Mouse (Mus musculus) ovary, adult 18-20 months (tissue): ENCODE results near the gene Cldn2.
A peak's percentile ranks its signal among the peaks of the same experiment; 100 is the strongest.
"Not testable (repeated sequence)": the region's sequence is repeated elsewhere in the genome, so short reads cannot be mapped to it uniquely, and the experiment has no call there.

Experiments
- DNase-seq: peaks from one replicate; pipeline ENCODE4 v3.0.0; 2022; ENCODE audit warnings: low spot score, mixed read lengths

Cldn2 gene

GRCm38 (mm10) chrX:139800406-139800878 is at the start of gene Cldn2:
Cldn2 (plus strand) TSS chrX:139800828.
- DNase-seq = no peak

- DNase-seq = no peak
These were observed 48.8 kb upstream of the Cldn2 start for GRCm38 (mm10) chrX:139751855-139752254.

GRCm38 (mm10) chrX:139758634-139759033 is 42.0 kb upstream of the Cldn2 start:
- DNase-seq = not testable (repeated sequence)

DNA sequence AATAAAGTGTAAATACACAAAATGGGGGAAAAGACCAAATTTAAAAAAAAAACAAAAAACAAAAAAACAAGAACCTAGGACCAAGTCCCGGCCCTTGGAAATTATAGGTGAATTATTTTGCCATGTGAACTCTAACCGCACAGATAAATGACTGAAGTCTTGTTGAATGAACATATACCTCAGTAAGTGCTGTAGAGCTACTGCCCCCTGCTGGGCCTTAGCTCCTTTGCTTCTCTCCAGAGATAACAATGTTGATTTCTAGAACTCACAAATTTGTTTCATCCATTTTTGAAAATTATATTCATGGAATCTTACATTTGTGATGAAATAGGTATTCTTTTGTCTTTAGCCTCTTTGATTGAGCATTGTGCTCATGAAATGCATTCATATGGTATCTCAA is 38.1 kb upstream of the Cldn2 start:
- DNase-seq = no peak

DNA sequence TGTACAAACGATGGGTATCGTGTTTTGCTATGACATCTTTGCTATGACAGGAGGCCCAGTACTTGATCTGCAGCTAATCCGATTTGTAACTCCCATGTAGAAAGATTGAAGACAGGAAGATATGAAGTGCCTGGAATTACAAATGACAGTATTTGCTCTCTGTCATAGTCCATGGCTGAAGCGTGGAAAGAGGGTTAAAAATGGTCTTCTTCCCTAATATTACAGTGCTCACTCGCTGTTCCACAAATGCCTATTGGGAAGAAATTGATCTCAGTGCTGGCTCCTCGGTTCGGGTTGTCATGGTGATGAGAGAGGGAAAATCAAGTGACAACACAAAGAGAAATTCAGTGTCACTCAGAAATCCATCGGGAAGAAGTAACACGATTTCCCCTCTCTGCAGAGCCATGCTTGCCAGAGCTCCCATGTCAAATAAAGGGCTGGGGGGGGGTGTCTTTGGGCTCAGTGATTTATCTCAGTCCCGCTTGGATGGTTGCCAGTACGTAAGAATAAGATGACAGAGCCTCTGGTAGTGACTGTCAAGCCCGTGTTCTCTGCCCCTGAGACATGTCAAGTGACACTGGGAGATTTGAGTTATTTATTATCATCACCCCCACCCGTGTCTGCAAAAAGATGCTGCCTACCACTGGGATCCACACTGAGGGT is 30.5 kb upstream of the Cldn2 start:
- DNase-seq = no peak

DNA sequence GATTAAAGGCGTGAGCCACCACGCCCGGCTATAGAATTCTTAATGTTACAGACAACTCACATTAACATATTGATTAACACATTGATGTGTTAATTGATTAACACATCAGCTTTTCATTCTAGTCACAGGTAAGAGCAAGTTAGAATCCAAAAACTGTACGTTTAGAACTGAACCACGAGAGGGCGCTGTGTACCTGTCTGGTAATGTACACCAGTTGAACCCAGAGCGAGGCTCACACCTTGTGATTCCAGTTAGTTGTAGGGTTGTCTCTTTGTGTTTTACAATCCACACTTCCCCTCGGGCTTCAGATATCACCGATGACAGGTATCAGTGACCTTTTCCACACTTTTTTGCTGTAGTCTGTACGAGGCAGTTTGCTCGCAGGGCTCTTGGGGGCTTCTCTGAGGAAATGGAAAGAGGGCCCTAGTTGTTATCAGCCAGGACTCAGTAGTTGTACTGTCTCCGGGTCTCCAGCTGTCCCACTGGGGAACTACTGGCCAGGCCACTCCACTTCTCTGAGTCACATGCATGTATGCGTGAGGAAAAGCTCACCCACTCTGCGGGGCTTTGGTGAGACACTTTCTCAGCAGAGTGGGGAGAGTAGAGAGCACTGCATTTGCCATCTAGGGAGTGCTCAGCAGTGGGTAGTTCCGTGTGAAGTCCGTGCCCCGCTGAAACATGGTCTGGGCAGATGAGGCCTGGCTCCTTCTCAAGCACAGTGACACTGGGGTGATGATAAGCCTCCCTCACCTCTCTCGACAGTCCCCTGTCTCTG is 26.1 kb upstream of the Cldn2 start:
- no peak for DNase-seq

GRCm38 (mm10) chrX:139775084-139775612 is 25.5 kb upstream of the Cldn2 start:
- peak; percentile 19 for DNase-seq

- no peak for DNase-seq
These were observed 23.3 kb upstream of the Cldn2 start for GRCm38 (mm10) chrX:139777357-139777756.

DNA sequence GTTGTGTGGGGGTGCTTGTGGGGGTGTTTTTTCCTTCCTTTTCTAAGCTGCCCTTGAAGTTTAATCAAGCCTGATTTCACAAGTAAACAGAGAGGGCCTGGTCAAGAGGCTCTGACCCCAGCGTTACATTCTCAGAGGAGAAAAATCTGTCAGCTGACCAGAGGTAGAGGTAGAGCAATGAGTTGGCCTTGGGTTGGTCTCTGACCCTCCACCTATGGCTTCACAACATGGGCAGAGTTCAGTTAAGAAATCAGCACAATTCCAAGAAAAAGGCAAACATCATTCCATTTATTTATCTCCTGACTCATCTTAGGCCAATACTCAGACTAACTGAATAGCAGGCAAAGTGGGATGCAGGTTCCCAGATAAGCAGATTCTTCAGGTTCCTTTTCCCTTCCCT is 21.7 kb upstream of the Cldn2 start:
- DNase-seq = no peak

DNA sequence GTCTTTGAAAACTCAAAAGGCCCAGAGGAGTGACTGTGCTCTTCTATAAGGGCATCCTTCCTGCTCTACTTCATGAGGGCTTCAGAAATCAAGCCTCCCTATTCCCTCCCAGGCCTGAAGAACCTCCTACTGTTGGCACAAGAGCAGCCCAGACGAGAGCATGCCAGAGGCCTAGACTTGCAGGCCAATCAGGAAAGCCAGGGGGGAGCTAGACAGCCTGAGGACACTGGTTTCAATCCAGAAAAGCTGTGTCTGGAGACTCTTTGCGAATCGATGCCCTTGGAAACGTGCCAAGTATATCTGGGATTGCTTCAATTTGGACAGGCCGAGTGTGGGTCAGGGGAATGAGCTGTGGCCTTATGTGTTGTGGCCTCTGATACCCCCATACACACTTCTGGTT is 21.2 kb upstream of the Cldn2 start:
- no peak for DNase-seq

GRCm38 (mm10) chrX:139780988-139781387 is 19.6 kb upstream of the Cldn2 start:
- DNase-seq = no peak

GRCm38 (mm10) chrX:139781563-139781962 is 19.1 kb upstream of the Cldn2 start:
- no peak for DNase-seq

GRCm38 (mm10) chrX:139782278-139783044 is 18.2 kb upstream of the Cldn2 start, which contains the start of gene Ripply1:
Ripply1 (minus strand) TSS chrX:139782353.
- DNase-seq = no peak

- no peak for DNase-seq
These were observed 17.6 kb upstream of the Cldn2 start for GRCm38 (mm10) chrX:139783045-139783422.

DNA sequence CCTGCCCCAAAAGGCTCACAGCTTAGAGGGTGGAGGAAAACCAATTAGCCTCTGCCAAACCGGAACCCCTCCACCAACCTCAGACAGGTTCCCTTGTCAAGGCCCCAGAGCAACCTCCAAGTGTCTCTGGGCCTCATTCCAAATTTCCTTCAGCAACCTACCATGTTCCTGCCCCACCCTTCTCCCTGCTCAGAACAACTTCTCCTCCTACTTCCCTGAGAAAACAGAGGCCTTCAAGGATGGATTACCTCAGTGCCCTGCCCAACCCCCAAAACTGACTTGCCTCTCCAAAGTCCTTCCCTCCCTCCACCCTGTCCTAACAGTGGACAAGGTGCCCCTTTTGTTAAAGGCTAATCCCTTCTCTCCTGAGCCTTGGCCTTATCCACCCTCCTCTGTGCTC is 14.9 kb upstream of the Cldn2 start:
- DNase-seq = no peak

GRCm38 (mm10) chrX:139794072-139794845 is 6.4 kb upstream of the Cldn2 start:
- no peak for DNase-seq

DNA sequence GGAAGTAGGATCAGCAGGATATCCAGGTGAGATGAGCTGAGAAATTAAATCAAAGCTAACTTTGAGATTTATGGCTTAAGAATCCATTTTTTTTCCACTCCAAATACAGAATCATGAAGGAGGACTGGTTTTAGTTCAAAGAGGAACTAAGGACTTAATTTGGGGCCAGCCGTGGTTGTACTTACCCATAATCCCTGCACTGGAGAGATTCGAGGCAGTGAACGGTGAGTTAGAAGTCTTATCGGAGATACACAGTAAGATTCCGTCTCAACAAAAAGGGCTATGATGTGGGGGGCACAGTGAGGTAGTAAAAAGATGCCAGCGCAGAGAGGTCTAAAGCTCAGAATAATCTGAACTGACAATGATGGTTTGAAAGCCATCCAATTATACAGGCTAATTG is 4.6 kb upstream of the Cldn2 start:
- no peak for DNase-seq

DNA sequence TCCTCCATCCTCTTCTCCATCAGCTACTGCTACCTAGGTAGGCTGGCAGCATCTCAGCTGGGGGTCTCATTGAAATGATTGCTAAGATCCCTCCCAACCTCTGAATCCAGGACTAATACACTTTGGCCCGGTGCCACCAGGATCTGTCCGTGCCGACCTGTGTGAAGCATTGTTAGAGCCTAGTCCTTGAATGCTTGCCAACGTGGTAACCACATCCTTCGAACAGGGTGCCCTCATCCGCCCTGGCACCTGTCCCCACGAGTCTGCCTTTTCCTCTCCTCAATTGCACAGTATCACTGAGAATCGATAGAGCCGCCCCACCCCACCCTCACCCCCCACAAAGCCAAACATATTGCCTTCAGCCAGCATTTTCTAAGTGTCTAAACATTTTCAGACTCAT is 2.8 kb upstream of the Cldn2 start:
- DNase-seq = peak; percentile 43

DNA sequence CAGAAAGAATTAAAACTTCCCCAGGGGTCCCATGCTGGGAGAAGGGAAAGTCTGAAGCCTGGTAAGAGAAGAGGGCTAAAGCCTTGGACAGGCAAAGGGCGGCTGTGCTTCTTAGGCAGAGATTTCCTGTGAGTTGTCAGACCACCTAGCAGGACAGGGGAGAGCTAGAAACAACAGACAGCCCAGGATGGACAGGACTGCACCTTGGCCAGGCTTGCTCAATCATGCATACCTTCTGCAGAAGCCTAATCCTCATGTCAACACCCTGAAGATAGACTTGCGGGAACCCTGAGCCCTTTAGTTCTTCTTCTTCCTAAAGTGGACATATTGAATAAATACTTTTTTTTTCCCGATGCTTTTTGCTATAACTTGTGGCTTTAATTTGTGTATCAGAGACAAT is 675 bp upstream of the Cldn2 start:
- no peak for DNase-seq

DNA sequence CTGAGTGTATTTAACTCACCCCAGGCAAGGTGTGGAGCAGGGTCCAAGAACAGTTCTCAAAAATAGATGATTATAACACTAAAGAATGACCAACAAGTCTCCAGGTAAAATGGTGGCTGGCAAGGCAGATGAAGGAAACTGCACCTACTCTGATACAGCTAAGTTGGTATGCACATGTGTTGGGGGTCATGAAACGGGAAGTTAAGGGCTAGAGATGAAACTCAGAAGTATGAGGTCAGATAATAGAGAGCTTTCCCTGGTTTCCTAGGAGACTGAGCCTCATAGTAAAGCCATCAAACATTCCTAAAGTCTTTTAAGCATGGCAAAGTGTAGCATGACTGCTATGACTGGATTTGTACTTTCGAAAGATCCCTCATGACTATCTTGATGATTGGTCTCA is 2.4 kb downstream of the Cldn2 start:
- no peak for DNase-seq

- no peak for DNase-seq
These were observed 5.3 kb downstream of the Cldn2 start for GRCm38 (mm10) chrX:139805918-139806317.

GRCm38 (mm10) chrX:139807391-139807790 is 6.8 kb downstream of the Cldn2 start:
- DNase-seq = no peak
